Mouse (Mus musculus) spleen, postnatal 36 days (tissue): ENCODE results near the gene Akr1c21.
"Not testable (repeated sequence)": the region's sequence is repeated elsewhere in the genome, so short reads cannot be mapped to it uniquely, and the experiment has no call there.

Experiments used
- DNase-seq, 2 experiments: peaks; one replicate each; pipeline ENCODE4 v3.0.0; 2022; ENCODE audit warnings: low spot score in 2 of 2, mixed read lengths in 1 of 2

Akr1c21 gene

DNA sequence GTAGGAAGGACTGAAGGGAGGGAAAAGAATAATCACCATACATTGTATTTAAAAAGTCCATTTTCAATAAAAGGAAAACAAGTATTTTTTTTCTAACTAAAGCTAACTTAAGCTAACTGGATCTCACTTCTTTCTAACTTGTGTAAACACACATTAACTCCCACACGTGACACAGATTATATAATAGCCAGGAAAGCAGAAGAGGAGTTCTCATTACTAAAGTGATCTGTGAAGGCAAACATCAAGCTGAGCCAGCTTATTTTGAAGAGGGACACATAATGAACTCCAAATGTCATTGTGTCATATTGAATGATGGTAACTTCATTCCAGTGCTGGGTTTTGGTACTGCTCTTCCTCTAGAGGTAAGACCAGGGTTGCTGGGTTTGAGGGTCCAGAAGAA is at the start of gene Akr1c21:
Akr1c21 (plus strand) TSS at position 205 of the 400 bp plus-strand sequence.
- DNase-seq: no peak

DNA sequence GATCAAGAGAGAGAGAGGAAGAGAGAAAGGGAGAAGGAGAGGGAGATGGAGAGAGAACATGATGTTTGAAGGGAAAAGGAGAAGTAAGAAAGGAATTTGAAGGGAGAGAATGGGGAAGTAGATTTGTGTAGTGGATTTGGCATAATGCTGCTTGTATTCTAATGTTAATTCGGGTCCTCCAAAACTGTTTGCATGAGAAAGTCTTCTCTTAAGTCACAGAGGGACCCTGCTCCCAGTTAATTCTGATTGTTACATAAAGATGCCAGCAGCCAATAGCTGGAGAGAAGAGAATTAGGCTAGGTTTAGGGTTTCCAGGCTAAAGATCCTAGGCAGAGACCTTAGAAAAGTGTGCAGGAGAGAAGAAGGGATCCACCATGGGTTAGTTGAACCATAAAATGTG is 14.7 kb upstream of the Akr1c21 start:
- DNase-seq: no peak

DNA sequence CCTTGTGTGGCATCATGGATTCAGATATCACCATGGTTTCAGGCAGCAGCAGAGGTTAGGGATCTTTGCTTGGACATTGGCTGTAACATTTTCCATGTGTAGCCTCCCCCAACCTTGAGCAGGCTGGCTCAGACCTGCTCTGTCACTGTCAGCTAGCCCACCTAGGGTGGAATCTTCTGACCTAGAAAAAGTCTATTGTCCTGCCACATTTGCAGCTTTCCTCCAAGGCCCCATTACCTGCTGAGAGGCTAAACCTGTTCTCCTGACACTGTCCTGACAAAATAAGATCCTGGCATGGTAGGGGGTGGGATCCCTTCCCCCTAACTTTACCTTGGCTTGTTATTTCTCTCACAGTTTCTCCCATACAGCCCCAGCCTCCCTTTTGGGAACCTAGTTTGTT is 13.4 kb upstream of the Akr1c21 start:
- DNase-seq: no peak

DNA sequence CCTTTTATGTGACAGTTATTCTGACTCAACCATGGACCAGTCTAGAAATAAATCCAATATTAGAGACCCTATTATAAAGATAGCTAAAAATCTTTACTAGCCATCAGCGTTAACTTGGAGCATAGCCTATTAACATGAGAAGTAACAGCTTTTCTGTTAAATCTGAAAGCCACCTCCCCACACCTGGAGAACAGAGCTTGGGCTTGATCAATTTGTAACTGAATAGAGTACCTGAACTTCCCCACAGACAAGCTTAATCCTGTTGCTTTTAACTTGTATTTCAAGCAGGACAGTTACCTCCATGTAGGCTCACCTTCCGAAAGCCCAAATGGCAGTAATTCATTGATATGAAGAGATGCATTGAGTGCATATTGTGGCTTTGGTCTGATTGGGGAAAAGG is 7.9 kb upstream of the Akr1c21 start:
- no peak for DNase-seq

DNA sequence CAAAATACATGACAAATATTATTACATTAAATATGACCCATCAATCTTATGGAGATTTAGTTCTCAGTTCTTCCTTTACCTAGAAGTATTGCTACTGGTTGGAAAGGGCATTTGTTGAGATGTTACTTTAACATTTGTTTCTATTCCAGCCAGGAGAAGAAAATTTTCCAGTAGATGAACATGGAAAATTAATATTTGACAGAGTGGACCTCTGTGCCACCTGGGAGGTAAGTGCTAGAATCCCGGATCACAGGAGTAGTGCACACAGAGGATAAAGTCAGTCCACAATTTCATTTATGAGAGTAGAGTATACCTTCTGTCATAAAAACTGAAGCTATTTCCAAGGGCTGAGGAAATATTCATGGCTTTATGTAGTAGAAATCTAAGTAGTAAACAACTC is 3.0 kb downstream of the Akr1c21 start:
- DNase-seq: no peak

DNA sequence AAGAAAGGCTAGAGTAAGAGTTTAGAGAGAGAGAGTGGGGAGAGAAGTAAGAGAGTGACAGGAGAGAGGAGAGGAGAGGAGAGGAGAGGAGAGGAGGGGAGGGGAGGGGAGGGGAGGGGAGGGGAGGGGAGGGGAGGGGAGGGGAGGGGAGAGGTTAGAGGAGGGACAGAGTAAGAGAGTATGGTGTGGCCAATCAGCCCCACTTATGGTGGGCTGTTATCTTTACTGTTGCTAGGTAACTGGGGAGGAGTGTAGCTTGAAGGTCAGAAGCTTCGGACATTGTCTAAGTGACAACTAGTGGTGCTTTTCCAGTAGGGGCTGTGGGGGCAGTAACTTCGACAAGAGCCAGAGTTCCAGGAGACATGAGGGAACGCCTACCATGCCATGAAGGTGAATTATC is 29.6 kb downstream of the Akr1c21 start:
- DNase-seq: not testable (repeated sequence)

DNA sequence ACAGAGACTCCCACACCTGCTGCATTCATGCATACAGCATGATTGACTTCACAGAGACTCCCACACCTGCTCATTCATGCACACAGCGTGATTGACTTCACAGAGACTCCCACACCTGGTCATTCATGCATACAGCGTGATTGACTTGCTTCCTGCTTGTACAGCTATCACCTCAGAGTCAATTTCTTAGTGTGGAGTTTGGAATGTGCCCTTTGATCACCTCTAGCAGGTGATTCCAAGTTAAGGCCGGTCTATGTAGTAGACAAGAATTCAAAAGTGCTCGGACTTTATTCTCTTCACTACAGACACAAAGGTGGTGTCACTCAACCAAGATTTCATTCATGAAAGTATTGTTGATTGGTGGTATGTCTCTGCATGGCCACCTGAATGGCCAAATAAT is 32.9 kb downstream of the Akr1c21 start:
- no peak for DNase-seq

DNA sequence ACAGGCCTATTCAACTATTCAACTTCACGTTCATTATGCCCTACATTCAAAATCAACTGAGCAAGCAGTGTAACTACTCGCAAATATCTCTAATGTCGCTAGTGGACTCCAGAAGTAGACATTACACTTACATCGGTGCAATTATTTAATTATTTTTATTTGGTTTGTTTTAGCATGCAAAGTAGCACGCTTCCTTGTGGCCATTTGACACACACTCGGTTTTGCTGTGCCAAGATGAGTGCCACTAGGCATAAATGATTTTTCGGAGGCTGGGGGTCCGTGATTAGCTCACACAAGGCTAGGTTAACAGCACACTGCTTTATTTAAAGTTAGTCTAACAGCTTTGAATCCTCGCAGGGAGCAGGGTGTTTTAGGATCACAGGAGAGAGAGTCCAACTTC is 34.7 kb downstream of the Akr1c21 start:
- DNase-seq: no peak

DNA sequence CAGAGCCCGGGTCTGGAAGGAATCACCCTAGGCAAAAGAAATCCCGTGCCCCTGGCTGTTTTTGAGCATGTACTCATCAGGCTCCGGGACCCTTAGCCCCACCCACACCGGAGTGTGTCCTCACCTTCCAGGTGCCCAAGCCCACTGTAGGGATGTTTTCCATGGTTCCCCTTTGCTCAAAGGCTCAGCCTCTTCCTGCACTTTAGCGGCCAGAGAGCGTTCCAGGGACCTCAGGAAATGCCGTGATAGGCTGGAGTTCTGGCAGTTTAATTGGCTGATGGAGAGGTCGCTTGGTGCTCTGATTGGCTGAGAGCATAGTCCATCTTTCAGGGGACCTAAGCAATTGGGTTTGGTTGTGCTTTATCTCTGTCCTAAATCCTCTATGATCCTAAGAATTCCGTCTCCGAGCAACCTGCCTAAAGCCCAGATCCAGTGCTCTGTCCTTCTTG is 35.1 kb downstream of the Akr1c21 start, which contains the start of gene Akr1e1:
Akr1e1 (minus strand) TSS at position 214 of the 449 bp plus-strand sequence.
- peak; percentile 67 to 71 for DNase-seq

DNA sequence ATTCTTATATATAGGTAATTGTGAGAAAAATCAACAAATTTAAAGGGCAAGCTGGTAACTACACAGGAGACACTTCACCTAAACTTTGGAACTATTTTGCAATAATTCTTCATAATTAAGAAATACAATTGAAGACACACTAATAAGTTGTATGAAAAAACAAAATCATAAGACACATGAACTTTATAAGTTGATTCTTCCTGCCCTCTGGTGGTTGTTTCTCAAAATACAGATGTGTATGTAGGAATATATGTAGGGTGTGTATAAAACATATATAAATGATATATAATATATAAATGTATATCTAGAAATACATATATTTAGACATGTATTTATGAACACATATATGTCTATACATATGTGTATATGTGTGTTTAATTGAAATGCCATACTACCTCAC is 37.0 kb downstream of the Akr1c21 start:
- DNase-seq: no peak
